Mouse (Mus musculus) CD4-positive, CD25-positive, alpha-beta regulatory T cell, adult 2 months (primary cell): ENCODE measurements around the gene Proser2.

Experiments used
- DNase-seq: peaks from one replicate; pipeline ENCODE4 v3.0.0-alpha.2; 2012; ENCODE audit warnings: low read depth, low spot score

Proser2 gene

DNA sequence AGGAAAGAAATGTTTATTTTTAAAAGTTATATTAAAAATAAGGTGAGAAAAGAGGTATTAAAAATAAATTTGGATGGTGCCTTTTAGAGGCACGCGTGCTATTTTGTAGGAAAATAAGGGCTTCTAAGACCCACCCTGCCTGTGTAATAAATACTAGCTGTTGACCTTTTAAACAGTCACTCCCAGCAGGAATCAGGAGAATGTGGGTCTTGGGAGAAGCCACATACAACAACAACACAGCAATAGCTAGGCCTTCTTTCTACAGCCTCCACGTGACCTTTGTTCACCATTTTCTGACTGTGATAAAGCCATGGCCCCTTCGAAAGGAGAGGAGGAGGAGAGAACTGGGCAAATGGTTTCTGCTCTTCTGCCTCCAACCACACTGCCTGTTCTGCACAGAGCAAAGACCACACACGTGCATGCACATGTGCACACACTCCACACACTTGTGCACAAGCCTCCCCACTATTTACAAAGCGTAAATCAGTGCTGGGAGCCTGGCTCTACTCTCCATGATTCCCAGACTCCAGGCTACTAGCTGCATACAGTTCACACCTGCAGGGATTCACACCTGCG is 57.2 kb downstream of the Proser2 start:
- no peak for DNase-seq

GRCm38 (mm10) chr2:6071598-6072440 is 58.2 kb downstream of the Proser2 start:
- no peak for DNase-seq

DNA sequence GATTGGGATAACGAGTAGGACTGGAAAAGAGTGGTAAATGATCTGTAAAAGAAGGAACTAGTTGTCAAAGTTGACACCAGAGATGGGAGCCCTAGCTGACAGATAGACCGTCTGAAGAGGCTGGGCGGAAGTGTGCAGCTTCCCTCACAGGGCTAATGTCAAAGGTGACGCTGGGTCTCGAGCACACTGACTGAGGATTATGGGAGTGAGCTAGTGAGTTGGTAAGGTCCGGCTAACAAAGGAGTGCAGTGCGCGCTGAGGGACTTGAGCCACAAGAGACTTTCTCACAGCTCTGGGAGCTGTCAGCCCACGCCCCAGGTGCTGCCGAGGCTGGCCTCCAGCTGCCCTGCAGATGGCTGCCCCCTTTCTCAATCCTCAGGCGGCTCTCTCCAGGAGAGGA is 59.1 kb downstream of the Proser2 start:
- DNase-seq = no peak

GRCm38 (mm10) chr2:6067341-6067740 is 62.7 kb downstream of the Proser2 start:
- DNase-seq = no peak

GRCm38 (mm10) chr2:6060071-6060804 is 69.8 kb downstream of the Proser2 start:
- no peak for DNase-seq

- no peak for DNase-seq
Observed at GRCm38 (mm10) chr2:6059291-6059690, 70.7 kb downstream of the Proser2 start.

- DNase-seq = no peak
Observed at GRCm38 (mm10) chr2:6056518-6056917, 73.5 kb downstream of the Proser2 start.

GRCm38 (mm10) chr2:6055466-6055865 is 74.5 kb downstream of the Proser2 start:
- no peak for DNase-seq

- no peak for DNase-seq
Observed at GRCm38 (mm10) chr2:6049018-6049417, 81.0 kb downstream of the Proser2 start.

DNA sequence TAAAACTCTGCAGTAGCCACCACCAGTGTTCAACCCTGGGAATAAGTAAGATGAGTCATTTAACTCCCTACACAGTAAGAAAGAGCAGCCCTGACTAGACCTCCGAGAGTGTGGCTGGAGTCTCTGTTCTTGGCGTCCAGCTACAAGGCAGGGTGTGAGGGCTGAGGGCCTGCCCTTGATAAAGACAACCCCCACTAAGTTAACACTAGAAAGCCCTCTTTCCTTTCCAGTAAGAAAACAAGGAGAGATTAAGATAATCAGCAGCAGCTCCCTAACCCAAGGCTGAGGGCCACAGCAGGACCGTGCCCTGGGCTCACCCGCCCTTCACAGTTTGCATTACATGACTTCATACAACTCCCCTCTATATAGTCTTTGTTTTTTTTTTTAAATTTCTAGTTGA is 81.4 kb downstream of the Proser2 start:
- DNase-seq = no peak
